Mouse (Mus musculus): ENCODE data around the gene Oprl1.

Gene Oprl1

GRCm38 (mm10) chr2:181714903-181715326 lies at the start of gene Oprl1:
Oprl1 (plus strand) TSS chr2:181715016.
- DNase-seq (ENCODE audit: low read depth, low spot score): peak; percentile 45

- peak; percentile 16 for DNase-seq (ENCODE audit: low read depth, low spot score)
Measured at GRCm38 (mm10) chr2:181670285-181670912, 44.4 kb upstream of the Oprl1 start.

- peak; percentile 21 for DNase-seq (ENCODE audit: low read depth, low spot score)
Measured at GRCm38 (mm10) chr2:181670913-181671311, 43.9 kb upstream of the Oprl1 start.

- peak; percentile 20 for DNase-seq (ENCODE audit: low read depth, low spot score)
Measured at GRCm38 (mm10) chr2:181671326-181671725, 43.5 kb upstream of the Oprl1 start, which contains the start of gene Sox18. Sox18 (minus strand) TSS chr2:181671640.

- no peak for DNase-seq (ENCODE audit: low read depth, low spot score)
Measured at GRCm38 (mm10) chr2:181671984-181672383, 42.8 kb upstream of the Oprl1 start.

- peak; percentile 28 for DNase-seq (ENCODE audit: low read depth, low spot score)
Measured at GRCm38 (mm10) chr2:181673501-181673900, 41.3 kb upstream of the Oprl1 start.

GRCm38 (mm10) chr2:181674934-181675333 lies 39.9 kb upstream of the Oprl1 start:
- no peak for DNase-seq (ENCODE audit: low read depth, low spot score)

GRCm38 (mm10) chr2:181675454-181675853 lies 39.4 kb upstream of the Oprl1 start:
- peak; percentile 27 for DNase-seq (ENCODE audit: low read depth, low spot score)

- DNase-seq (ENCODE audit: low read depth, low spot score): no peak
Measured at GRCm38 (mm10) chr2:181676424-181676823, 38.4 kb upstream of the Oprl1 start.

GRCm38 (mm10) chr2:181677096-181677754 lies 37.6 kb upstream of the Oprl1 start:
- no peak for DNase-seq (ENCODE audit: low read depth, low spot score)

GRCm38 (mm10) chr2:181677755-181678098 lies 37.1 kb upstream of the Oprl1 start:
- no peak for DNase-seq (ENCODE audit: low read depth, low spot score)

- peak; percentile 94 for DNase-seq (ENCODE audit: low read depth, low spot score)
Measured at GRCm38 (mm10) chr2:181678780-181679179, 36.0 kb upstream of the Oprl1 start.

- DNase-seq (ENCODE audit: low read depth, low spot score): peak; percentile 73
Measured at GRCm38 (mm10) chr2:181679951-181680715, 34.7 kb upstream of the Oprl1 start, which contains the start of gene Tcea2. Tcea2 (plus strand) TSS chr2:181680310.

GRCm38 (mm10) chr2:181680716-181681117 lies 34.1 kb upstream of the Oprl1 start:
- peak; percentile 14 for DNase-seq (ENCODE audit: low read depth, low spot score)

GRCm38 (mm10) chr2:181681978-181682377 lies 32.8 kb upstream of the Oprl1 start:
- no peak for DNase-seq (ENCODE audit: low read depth, low spot score)

GRCm38 (mm10) chr2:181683381-181683780 lies 31.4 kb upstream of the Oprl1 start:
- DNase-seq (ENCODE audit: low read depth, low spot score): no peak

GRCm38 (mm10) chr2:181684713-181685112 lies 30.1 kb upstream of the Oprl1 start:
- no peak for DNase-seq (ENCODE audit: low read depth, low spot score)

- no peak for DNase-seq (ENCODE audit: low read depth, low spot score)
Measured at GRCm38 (mm10) chr2:181685686-181686085, 29.1 kb upstream of the Oprl1 start.

- DNase-seq (ENCODE audit: low read depth, low spot score): no peak
Measured at GRCm38 (mm10) chr2:181687586-181687985, 27.2 kb upstream of the Oprl1 start.

GRCm38 (mm10) chr2:181689466-181690160 lies 25.2 kb upstream of the Oprl1 start:
- no peak for DNase-seq (ENCODE audit: low read depth, low spot score)

GRCm38 (mm10) chr2:181691083-181691482 lies 23.7 kb upstream of the Oprl1 start:
- no peak for DNase-seq (ENCODE audit: low read depth, low spot score)

GRCm38 (mm10) chr2:181691571-181691970 lies 23.2 kb upstream of the Oprl1 start:
- no peak for DNase-seq (ENCODE audit: low read depth, low spot score)

Measured in ES-CJ7 (cell line).